Mouse (Mus musculus) splenic B cell, adult 2 months (primary cell): Measurements from ENCODE around the gene Gh.
"Not testable (repeated sequence)": the region's sequence is repeated elsewhere in the genome, so short reads cannot be mapped to it uniquely, and the experiment has no call there.

ENCODE experiments used
- DNase-seq: peaks from one replicate; pipeline ENCODE4 v3.0.0-alpha.2; 2011; ENCODE audit warnings: low read depth, low spot score
- H3K27me3 ChIP-seq: 2 replicates; pipeline ENCODE4 v1.6.1; 2012; ENCODE audit warnings: mild to moderate bottlenecking, low read length, moderate library complexity, mixed read lengths; ENCODE audit not compliant: control insufficient read depth, poor library complexity, insufficient read depth, severe bottlenecking
- H3K36me3 ChIP-seq: 2 replicates; pipeline ENCODE4 v1.6.1; 2012; ENCODE audit warnings: mild to moderate bottlenecking, low read length, moderate library complexity, mixed read lengths; ENCODE audit not compliant: control insufficient read depth, poor library complexity, insufficient read depth, severe bottlenecking

Gene Gh

DNA sequence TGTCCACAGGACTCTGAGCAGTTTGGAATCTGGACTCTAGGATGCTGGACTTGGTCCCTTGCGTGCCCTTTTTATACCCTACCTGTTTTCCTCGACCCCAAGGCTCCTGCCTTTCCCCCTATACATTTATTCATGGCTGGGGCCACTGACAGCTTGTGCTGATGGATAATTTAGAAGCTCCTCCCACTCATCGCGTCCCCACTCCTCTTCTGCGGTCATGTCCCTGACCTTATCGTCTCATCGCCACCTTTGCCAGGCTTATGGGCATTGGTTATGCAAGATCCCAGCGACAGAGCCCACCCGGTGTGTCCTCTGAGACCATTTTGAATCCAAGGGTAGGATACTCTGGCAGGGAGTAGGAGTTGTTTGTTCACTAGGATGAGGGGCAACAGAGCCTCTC, at the start of gene Gh:
Gene Gh (minus strand): TSS at position 101 of the 400 bp plus-strand sequence.
- Histone ChIP-seq H3K27me3 (no peaks in the 10 kb centered on the region), H3K36me3 (no peaks in the 10 kb centered on the region)
- no peak for DNase-seq

DNA sequence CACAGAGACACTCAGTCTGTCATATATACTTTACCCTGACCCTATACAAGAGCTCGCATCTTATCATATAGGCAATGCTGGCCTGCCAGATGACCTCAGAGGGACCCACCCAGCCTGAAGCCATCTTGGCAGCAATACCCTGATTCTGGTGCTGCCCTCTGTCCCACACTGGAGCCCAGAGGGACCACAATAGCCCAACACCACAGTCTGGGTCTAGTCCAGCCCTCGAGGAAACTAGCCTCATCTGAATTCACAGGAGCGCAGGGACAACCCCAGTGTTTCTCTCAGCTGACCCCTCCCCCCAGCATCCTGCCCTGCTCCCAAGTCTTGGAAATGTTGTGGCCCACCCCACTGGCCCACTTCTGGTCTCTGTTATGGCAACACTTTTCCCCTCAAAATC, 49.6 kb upstream of the Gh start:
- no peaks in the 10 kb centered on the region for H3K36me3 ChIP-seq
- no peak for DNase-seq
- no peaks in the 10 kb centered on the region for H3K27me3 ChIP-seq

DNA sequence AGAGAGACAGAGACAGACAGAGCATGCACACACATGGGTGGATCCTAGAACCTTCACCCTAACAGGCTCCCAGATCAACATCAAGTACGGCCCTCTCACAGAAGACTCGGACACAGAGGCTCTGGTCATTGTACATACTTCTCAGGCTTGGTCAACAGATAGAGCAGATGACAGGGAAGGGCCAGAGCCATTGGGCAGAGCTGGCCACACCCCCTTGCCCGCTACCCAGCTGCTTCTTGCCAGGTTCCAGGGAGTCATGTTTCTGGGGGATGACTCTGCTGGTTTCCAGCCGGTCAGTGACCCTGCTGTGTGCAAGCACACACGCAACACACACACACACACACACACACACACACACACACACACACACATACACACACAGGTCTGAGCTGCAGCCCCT, 49.2 kb upstream of the Gh start:
- no peaks in the 10 kb centered on the region for H3K36me3 ChIP-seq
- H3K27me3 ChIP-seq = no peaks in the 10 kb centered on the region
- DNase-seq = no peak

DNA sequence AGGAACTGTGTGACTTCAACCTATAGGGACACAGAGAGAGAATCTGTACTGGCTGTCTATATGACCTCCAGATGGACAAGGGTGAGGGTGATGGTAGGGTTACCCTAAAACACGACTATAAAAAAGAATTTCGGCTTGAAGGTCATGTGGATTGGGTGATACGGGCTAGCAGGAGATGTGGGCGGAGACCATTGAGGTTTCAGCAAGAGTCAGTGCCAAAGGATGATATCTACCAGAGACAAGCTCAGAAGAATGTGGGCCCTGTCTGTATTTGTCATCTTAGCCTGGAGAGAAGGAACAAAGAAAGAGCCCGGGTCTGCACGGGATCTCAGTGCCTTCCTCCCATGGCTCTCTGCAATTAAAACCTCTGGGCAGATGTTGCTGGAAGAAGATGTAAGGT, 48.1 kb upstream of the Gh start:
- no peaks in the 10 kb centered on the region for H3K27me3 ChIP-seq
- no peak for DNase-seq
- H3K36me3 ChIP-seq = no peaks in the 10 kb centered on the region

DNA sequence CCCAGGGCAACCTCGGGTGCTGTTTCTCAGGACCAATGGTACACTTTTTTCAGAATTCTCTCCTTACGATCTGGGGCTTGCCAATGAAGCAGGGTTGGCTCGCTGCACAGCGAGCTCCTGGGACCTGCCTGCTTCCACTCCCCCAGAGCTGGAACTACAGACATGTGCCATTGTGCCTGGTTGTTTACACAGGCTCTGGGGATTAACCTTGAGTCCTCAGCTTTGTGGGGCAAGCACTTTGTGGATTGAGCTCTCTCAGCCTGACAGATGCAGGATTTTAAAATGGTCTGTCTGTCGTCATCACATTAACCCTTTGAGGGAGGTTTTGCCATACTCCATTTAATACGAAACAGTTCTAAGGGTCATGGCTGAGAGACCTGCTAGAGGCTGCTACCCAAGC, 43.2 kb upstream of the Gh start:
- Histone ChIP-seq H3K27me3 (no peaks in the 10 kb centered on the region), H3K36me3 (no peaks in the 10 kb centered on the region)
- DNase-seq = no peak

DNA sequence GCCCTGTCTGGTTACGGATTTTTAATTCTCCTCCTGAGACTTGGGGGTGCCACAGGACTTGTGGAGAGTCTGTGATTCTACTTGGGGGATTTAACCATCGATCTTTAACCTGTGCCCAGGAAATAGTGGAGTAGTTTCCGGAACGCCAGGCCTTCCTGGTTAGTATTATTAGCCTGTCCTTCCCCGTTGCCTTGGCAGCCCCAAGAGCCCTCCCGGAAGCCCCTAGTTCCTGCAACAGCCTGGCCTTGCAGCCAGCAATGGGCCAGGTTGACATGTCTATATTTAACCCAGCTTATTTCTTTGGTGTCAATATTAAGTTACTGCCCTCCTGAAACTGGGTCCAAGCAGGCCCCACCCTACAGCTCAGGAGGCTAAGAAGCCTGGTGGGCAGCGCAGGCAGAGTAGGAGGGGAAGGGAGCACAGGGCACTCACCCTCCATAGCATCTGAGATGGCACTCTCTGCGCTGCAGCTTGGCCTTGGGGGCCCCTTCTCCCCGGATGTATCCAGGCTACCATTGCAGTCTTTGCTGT, 39.4 kb upstream of the Gh start:
- no peak for DNase-seq
- Histone ChIP-seq H3K27me3 (no peaks in the 10 kb centered on the region), H3K36me3 (no peaks in the 10 kb centered on the region)

DNA sequence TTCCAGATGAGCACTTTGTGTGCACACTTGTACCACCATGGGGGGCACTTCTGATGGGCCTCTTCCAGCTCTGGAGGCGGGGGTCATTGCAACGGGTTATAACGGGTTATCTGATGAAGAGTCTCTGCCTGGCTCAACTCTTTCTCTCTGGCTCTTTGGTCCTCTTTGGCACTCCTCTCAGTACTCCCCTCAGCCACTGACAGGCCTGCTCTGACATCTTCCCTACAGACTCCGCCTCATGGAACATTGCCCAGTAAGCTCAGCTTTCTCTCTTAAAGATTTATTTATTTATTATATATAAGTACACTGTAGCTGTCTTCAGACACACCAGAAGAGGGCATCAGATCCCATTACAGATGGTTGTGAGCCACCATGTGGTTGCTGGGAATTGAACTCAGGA, 37.7 kb upstream of the Gh start:
- not testable (repeated sequence) for DNase-seq, H3K27me3 ChIP-seq, H3K36me3 ChIP-seq

DNA sequence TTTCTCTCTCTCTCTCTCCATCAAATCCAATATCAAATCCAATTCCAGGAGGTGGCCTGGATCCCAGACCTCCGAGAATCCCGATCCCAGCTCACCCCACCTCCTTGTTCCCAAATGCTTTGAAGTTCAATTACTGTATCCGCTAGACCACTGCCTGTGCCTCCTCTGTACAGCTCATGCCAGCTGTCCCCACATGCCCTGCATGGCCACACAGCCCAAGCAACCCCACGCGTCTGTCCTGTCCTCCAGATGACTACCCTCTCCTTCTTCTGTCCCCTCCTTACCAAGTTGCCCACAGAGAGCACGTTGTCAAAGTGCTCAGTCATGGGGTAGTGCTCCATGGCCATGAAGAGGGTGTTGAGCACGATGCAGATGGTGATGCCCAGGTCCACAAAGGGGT, 37.2 kb upstream of the Gh start:
- no peak for DNase-seq
- Histone ChIP-seq H3K27me3 (no peaks in the 10 kb centered on the region), H3K36me3 (no peaks in the 10 kb centered on the region)

DNA sequence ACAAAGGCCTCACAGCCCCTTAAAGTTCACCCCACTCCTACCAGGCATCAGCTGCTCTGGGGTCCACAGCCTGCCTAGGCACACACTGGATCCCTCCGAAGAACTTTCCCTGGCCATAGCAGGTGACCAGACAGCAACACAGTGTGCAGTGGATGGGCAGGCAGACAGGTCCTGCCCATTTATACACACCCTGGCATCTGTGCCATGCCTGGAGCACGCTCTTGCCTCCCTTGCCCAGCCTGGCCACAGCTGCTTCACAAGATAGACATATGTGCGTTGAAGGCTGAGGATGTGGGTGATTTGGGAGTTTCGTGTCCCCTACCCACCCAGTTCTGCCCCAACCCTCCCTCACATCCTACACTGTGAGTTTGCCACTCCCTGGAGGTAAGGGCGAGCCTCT, 36.4 kb upstream of the Gh start:
- Histone ChIP-seq H3K27me3 (no peaks in the 10 kb centered on the region), H3K36me3 (no peaks in the 10 kb centered on the region)
- no peak for DNase-seq

DNA sequence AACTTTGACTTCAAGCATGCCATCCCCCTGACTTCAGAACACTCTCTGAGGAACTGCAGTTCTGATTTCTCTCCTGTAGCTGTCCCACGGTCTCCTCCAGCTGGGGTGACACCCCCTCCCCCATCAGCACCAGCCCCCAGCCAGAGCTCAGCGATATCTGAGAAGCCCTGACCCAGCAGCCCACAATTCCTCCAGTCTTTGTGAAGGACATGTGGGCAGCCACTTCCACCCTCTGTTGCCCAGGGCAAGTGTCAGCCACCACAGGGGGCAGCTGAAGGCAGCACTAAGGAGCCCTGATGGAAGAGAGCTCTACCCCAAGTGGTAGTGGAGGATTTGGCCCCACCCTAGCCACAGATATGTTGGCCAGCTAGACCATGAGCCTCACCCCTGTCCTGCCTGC, 32.4 kb upstream of the Gh start:
- H3K36me3 ChIP-seq = no peaks in the 10 kb centered on the region
- DNase-seq = peak; percentile 23
- no peaks in the 10 kb centered on the region for H3K27me3 ChIP-seq

DNA sequence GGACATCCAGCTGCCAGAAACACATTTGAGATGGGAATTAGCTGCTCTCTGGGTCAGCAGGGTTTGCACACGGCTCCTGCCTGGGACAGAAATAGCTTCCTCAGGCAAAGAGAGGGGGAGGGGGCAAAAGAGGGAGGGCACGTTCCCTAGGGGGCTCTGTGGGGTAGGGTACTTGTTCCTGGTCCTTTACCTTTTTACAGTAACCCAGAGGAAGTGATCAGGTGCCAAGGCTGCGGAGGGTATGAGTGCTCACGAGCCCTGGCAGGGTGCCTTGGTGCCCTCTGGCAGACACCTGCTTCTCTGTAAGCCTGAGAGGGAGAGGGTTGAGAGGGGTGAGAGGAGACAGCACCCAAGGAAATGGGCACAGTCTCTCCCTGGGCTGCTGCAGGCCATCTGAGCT, 30.8 kb upstream of the Gh start:
- H3K27me3 ChIP-seq = no peaks in the 10 kb centered on the region
- no peaks in the 10 kb centered on the region for H3K36me3 ChIP-seq
- DNase-seq = peak; percentile 41

DNA sequence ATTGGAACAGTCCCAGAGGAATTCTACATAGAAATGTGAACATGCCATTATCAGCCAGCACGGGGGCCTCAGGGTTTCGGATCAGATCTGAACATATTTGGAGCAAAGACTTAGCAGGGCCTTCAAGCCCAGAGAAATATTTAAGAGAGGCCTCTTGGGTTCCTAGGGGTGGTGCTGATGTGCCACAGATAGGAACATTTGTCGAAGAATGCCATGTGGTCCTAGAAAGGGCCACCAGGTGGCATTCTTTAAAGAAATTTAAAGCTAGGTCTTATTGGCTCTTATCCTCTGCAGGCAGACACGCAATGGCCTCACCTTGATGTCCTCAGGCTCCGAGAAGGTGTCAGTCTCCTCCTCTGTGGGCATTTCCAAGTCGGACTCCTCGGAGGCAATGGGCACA, 28.0 kb upstream of the Gh start:
- Histone ChIP-seq H3K36me3 (no peaks in the 10 kb centered on the region), H3K27me3 (no peaks in the 10 kb centered on the region)
- DNase-seq = peak; percentile 90

DNA sequence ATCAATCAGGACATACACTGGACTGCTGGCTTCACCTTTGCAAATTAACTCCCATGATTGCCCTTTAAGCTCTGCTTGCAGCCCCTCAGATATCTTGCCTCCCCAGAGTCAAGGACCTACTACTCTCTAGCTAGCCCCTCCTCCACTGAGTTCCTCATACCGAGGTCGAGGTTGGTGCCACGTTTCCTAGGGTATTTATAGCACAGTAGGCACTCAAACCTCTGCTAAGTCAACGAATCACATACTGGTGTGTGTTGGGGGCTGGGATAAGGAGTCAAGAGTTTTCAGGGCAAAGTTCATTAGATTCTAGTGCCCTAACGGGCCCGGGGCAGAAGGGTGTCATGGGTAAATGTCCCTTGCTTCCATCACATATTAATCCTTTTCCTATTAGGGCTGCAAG, 27.5 kb upstream of the Gh start:
- H3K27me3 ChIP-seq = no peaks in the 10 kb centered on the region
- H3K36me3 ChIP-seq = no peaks in the 10 kb centered on the region
- peak; percentile 35 for DNase-seq

DNA sequence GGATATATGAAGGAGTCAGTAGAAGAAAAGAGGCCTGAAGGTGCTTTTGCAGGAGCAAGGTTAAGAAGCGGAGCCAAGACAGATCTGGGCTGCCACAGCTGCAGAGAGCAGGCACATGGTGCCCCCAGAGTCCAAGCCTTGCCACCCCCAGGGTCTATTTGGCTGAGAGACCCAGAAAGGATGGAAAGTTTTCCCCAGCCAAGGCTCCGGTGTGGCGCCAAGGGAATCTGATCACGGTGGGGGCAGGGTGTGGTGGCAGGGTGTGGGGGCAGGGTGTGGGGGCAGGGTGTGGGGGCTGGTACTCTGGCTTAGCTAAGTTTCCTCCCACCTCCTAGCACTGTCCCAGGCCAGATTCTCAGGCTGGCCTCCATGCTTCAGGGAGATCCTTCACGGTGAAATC, 26.9 kb upstream of the Gh start:
- Histone ChIP-seq H3K36me3 (no peaks in the 10 kb centered on the region), H3K27me3 (no peaks in the 10 kb centered on the region)
- DNase-seq = no peak

DNA sequence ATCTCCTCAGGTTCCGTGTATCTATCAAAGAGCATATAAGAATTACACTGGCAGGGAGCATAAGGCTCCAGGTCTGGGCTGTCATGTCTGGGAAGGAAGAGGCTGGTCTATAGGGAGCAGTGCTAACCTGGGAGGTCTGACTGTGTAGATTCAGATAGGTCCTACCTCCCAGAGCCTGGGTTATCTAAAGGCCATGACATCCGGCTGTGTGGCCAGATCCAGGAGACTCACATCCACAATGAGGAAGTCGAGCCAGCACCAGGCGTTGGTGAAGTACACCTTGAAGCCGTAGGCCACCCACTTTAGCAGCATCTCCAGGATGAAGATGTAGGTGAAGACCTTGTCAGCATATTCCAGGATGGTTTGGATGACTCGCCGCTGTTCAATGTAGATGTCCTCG, 24.8 kb upstream of the Gh start:
- Histone ChIP-seq H3K27me3 (no peaks in the 10 kb centered on the region), H3K36me3 (peaks cover 3% of the 10 kb centered on the region; the same call in 1 of the 2 replicates)
- DNase-seq = no peak

DNA sequence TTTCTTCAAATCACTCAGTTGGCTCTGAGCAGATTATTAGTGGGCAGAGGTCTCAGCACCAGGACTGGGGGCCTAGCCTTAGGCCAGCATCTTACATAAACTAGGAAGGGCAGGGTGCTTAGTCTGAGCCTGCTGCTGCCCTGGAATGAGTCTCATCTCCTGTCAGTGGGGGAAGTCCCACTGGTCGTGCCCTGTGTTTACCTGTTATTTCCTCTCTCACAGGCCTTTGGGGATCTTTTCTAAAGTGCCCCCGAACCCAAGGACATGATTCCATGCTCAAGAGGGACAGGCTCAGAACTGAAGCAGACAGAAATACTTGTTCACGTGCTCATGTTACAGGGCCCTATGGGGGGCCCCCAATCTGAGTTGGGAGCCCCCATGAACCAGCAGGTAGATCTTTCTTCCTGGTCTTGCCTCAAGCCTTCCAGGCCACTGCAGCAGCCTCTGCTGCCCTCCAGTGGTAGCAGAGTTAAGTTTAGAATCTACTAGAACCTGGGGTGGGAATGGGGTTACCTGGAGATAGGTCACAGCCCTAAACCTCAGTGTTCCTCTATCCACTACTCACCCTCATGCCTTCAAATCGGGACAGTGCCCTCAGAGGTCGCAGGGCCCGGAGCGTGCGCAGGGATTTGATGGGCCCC, 24.0 kb upstream of the Gh start:
- peaks cover 3% of the 10 kb centered on the region; the same call in 1 of the 2 replicates for H3K36me3 ChIP-seq
- DNase-seq = peak; percentile 92
- no peaks in the 10 kb centered on the region for H3K27me3 ChIP-seq
